Mouse (Mus musculus): ENCODE results near the gene Ank3. TPM values are rescaled to one million over a fixed set of nuclear protein-coding genes. Genes with fewer than 3 reads are reported as not detected.

The Ank3 gene
- total and polyA plus RNA-seq, 3 experiments: 3.2 to 6.7 TPM; not detected in 1

DNA sequence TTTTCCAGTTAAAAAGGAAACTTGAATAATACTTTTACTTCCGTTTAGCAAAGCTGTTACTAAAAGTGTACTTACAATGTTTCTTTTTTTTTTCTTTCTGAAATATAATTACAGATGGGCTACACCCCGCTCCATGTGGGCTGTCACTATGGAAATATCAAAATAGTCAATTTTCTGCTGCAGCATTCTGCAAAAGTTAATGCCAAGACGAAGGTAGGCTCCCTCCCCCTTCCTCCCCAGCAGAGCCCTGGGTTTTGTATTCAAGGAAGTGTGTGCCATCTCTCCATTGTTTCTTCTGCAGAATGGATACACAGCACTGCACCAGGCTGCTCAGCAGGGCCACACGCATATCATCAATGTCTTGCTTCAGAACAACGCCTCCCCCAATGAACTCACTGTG is 499.4 kb downstream of the Ank3 start:
- H3K4me1 ChIP-seq (ENCODE audit: control insufficient read depth in 1 of 2, insufficient read depth in 2 of 2, low read length in 2 of 2): no peaks in the 10 kb centered on the region
- H3K4me3 ChIP-seq (ENCODE audit: control insufficient read depth in 1 of 2, insufficient read depth in 1 of 2, low read depth in 2 of 2, low read length in 2 of 2): no peak overlapping the region
- H3K9ac ChIP-seq (ENCODE audit: control insufficient read depth, low read depth, low read length, poor library complexity, severe bottlenecking): no peak overlapping the region
- DNase-seq (ENCODE audit: low read depth, low spot score): no peak
- H3K79me2 ChIP-seq (ENCODE audit: control insufficient read depth, insufficient read depth, low read length, poor library complexity): no peaks in the 10 kb centered on the region
- TF ChIP-seq E2F4 (IDR thresholded peaks at IDR 0.05; ENCODE audit: borderline replicate concordance, low read depth, low read length) (no peak), MXI1 (IDR thresholded peaks at IDR 0.05; ENCODE audit: low read depth, low read length) (no peak), BHLHE40 (IDR thresholded peaks at IDR 0.05; ENCODE audit: borderline replicate concordance, low read depth, low read length) (no peak), ZKSCAN1 (IDR thresholded peaks at IDR 0.05; ENCODE audit: low read depth, low read length) (no peak), MEF2A (IDR thresholded peaks at IDR 0.05; ENCODE audit: extremely low read depth, insufficient replicate concordance, low read depth, low read length, poor library complexity, severe bottlenecking) (no peak), CTCF (IDR thresholded peaks at IDR 0.05 in 2 of 3, conservative IDR thresholded peaks at IDR 0.05 in 1 of 3; ENCODE audit: control insufficient read depth in 1 of 3, insufficient read depth in 1 of 3, low read depth in 2 of 3, low read length in 3 of 3, poor library complexity in 1 of 3, severe bottlenecking in 1 of 3) (no peak), USF1 (IDR thresholded peaks at IDR 0.05; ENCODE audit: low read depth, low read length) (no peak), KAT2A (conservative IDR thresholded peaks at IDR 0.05; ENCODE audit: low read depth, low read length) (no peak), CHD1 (IDR thresholded peaks at IDR 0.05; ENCODE audit: low read depth, low read length) (no peak), MAZ (IDR thresholded peaks at IDR 0.05; ENCODE audit: low read depth, low read length) (no peak), NRF1 (IDR thresholded peaks at IDR 0.05; ENCODE audit: insufficient read depth, low read depth, low read length, poor library complexity, severe bottlenecking) (no peak), GATA1 (IDR thresholded peaks at IDR 0.05; ENCODE audit: low read depth, low read length) (no peak), ETS1 (IDR thresholded peaks at IDR 0.05; ENCODE audit: low read depth, low read length) (no peak), EP300 (IDR thresholded peaks at IDR 0.05; ENCODE audit: low read depth in 1 of 2, low read length in 2 of 2) (no peak), ZNF384 (IDR thresholded peaks at IDR 0.05; ENCODE audit: low read depth, low read length) (no peak), TAL1 (IDR thresholded peaks at IDR 0.05; ENCODE audit: low read length) (no peak), ELF1 (IDR thresholded peaks at IDR 0.05; ENCODE audit: low read depth, low read length) (no peak), GABPA (IDR thresholded peaks at IDR 0.05; ENCODE audit: low read depth, low read length) (no peak), MAX (IDR thresholded peaks at IDR 0.05; ENCODE audit: low read length) (no peak), RCOR1 (IDR thresholded peaks at IDR 0.05; ENCODE audit: low read depth, low read length) (no peak)
- peaks cover 0 to 6% of the 10 kb centered on the region in 2 experiments; a peak in 3 of 4 replicates for H3K27me3 ChIP-seq (ENCODE audit: control insufficient read depth in 1 of 2, insufficient read depth in 2 of 2, low read length in 2 of 2)
- no peaks in the 10 kb centered on the region for H3K9me3 ChIP-seq (replicated peaks; ENCODE audit: insufficient read depth, low read length)
- H3K27ac ChIP-seq (ENCODE audit: control insufficient read depth, low read depth, low read length): no peak overlapping the region
- H3K36me3 ChIP-seq (ENCODE audit: control insufficient read depth in 1 of 2, insufficient read depth in 2 of 2, low read length in 2 of 2): no peaks in the 10 kb centered on the region

DNA sequence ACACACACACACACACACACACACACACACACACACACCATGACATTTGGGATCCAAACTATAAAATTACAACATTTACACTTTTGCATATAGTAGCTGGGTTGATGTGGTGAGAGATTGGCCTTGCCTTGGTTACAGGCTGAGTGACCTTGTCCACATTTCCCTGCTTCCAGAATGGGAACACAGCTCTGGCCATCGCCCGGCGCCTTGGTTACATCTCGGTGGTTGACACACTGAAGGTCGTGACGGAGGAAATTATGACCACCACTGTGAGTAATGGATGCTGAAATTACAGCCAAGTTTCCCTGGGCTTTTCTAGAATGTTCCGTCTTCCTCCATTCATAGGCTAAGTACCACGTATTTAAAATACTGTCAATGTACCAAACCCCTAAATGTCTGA is 500.2 kb downstream of the Ank3 start:
- H3K4me3 ChIP-seq (ENCODE audit: control insufficient read depth in 1 of 2, insufficient read depth in 1 of 2, low read depth in 2 of 2, low read length in 2 of 2): no peak overlapping the region
- peaks cover 0 to 6% of the 10 kb centered on the region in 2 experiments; a peak in 3 of 4 replicates for H3K27me3 ChIP-seq (ENCODE audit: control insufficient read depth in 1 of 2, insufficient read depth in 2 of 2, low read length in 2 of 2)
- no peak overlapping the region for H3K27ac ChIP-seq (ENCODE audit: control insufficient read depth, low read depth, low read length)
- DNase-seq (ENCODE audit: low read depth, low spot score): no peak
- no peaks in the 10 kb centered on the region for H3K9me3 ChIP-seq (replicated peaks; ENCODE audit: insufficient read depth, low read length)
- TF ChIP-seq KAT2A (conservative IDR thresholded peaks at IDR 0.05; ENCODE audit: low read depth, low read length) (no peak), TCF12 (IDR thresholded peaks at IDR 0.05; ENCODE audit: low read depth, low read length) (no peak), ZC3H11A (IDR thresholded peaks at IDR 0.05; ENCODE audit: low read depth, low read length) (no peak)
- no peaks in the 10 kb centered on the region for H3K79me2 ChIP-seq (ENCODE audit: control insufficient read depth, insufficient read depth, low read length, poor library complexity)
- no peaks in the 10 kb centered on the region for H3K36me3 ChIP-seq (ENCODE audit: control insufficient read depth in 1 of 2, insufficient read depth in 2 of 2, low read length in 2 of 2)
- no peak overlapping the region for H3K9ac ChIP-seq (ENCODE audit: control insufficient read depth, low read depth, low read length, poor library complexity, severe bottlenecking)
- no peaks in the 10 kb centered on the region for H3K4me1 ChIP-seq (ENCODE audit: control insufficient read depth in 1 of 2, insufficient read depth in 2 of 2, low read length in 2 of 2)

All from MEL (cell line).